Mouse (Mus musculus) megakaryocyte, embryonic 14.5 days (primary cell): ENCODE results near the gene Strbp. TPM values are rescaled to one million over a fixed set of nuclear protein-coding genes. Genes with fewer than 3 reads are reported as not detected.

ENCODE experiments used
- H3K27me3 ChIP-seq: replicated peaks from 2 replicates; pipeline ENCODE3; 2012; ENCODE audit warnings: inconsistent platforms
- H3K36me3 ChIP-seq: replicated peaks from 2 replicates; pipeline ENCODE3; 2012; ENCODE audit warnings: low read length, inconsistent platforms, mixed read lengths
- H3K4me1 ChIP-seq: 2 replicates; pipeline ENCODE4 v1.6.1; 2012; ENCODE audit warnings: inconsistent platforms
- H3K4me3 ChIP-seq: replicated peaks from 2 replicates; pipeline ENCODE3; 2012; ENCODE audit warnings: moderate library complexity, mild to moderate bottlenecking, inconsistent platforms
- H3K9me3 ChIP-seq: 2 replicates; pipeline ENCODE4 v1.6.1; 2012; ENCODE audit warnings: inconsistent platforms
- FLI1 ChIP-seq: IDR thresholded peaks from 2 replicates; pipeline ENCODE4 v1.6.1; 2012; ENCODE audit warnings: low read length, inconsistent platforms, mixed read lengths
- GATA1 ChIP-seq: IDR thresholded peaks from 3 replicates; pipeline ENCODE4 v1.6.1; 2012; ENCODE audit warnings: mixed read lengths, low read length, inconsistent platforms, borderline replicate concordance
- polyA plus RNA-seq: library from polyadenylated mRNA; stranded (reverse); fragments of >175 nt; gene quantifications from 2 replicates; pipeline ENCODE4 v1.2.3, GENCODE M21; 2012; ENCODE audit warnings: low replicate concordance; ENCODE audit not compliant: insufficient read depth

The Strbp gene
- polyA plus RNA-seq, 1 experiment: 3.3 TPM

DNA sequence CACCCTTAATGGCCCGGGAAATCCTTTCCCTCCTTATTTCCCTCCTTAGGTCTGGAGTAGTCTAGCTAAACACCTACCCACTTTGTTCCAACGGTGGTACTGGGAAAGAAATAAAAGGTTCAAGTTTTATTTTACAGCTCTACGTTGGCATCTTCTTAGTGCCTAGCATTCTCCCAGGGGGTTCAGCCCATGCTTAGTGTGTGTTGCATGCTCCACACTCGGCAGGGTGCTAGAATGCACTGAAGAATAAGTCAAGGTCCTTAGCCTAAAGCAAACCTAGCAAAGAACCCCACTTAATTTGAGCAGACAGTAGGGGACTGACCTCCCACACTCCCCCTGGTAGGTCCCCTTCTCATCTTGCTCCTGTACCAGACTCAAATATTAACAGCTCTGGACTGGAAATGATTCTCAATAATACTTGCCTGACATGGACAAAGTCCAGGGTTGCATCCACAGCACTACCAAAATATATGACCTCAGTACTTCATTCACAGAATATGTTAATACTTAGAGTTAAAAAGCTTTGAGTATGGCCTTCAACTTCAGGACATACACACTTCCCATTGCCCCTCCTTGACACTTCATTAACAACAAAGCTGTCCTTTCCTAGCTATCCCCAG, 592 bp upstream of the Strbp start:
- H3K9me3 ChIP-seq: no peaks in the 10 kb centered on the region
- no peak for TF ChIP-seq GATA1
- TF ChIP-seq FLI1: no peak
- H3K36me3 ChIP-seq: no peaks in the 10 kb centered on the region
- H3K4me1 ChIP-seq: peaks cover 44% of the 10 kb centered on the region
- peaks cover 30% of the 10 kb centered on the region for H3K27me3 ChIP-seq
- peak overlapping the region; percentile 97 for H3K4me3 ChIP-seq

DNA sequence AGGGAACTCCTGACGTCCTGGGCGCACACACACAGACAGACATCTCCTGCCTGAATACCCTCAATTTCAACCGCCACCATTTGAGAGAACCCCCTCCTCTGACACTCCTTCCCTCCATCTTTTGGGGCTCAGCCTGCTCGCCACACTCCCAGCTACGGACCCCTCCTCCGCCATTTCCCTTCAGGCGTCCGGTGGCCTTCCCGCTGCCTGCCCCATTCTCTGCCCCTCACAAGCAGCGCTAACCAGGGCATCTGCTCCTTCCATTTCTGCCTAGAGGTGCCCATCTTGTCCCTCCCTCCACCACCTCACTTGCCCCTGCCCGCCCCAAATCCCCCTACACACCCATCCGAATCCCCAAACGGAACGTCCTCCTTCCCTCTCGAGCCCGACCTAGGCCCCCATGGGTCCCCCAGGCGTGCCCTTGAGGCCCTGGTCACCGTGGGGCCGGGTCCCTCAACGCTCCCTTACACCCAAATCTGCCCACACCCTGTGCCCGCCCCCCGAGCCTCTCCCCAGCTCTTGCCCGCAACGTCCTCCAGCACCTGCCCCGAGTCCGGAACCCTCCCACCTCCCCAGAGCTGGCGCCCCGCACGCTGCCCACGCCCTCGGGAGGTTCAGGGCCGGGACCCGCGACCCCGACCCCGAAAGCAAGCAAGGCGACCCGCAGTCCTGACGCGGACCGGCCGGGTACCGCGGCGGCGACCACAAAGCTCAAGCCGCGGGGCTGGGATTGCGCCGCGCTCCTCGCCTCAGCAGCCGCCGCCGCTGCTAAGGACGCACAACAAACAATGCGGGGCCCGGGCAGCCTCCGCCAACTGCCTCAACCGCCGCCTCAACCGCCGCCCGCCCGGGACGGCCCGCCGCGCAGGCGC, 1.1 kb downstream of the Strbp start:
- Histone ChIP-seq H3K27me3 (peaks cover 23% of the 10 kb centered on the region), H3K9me3 (no peaks in the 10 kb centered on the region), H3K4me1 (peaks cover 37% of the 10 kb centered on the region), H3K36me3 (no peaks in the 10 kb centered on the region), H3K4me3 (peak overlapping the region; percentile 97)
- no peak for TF ChIP-seq FLI1
- no peak for TF ChIP-seq GATA1

DNA sequence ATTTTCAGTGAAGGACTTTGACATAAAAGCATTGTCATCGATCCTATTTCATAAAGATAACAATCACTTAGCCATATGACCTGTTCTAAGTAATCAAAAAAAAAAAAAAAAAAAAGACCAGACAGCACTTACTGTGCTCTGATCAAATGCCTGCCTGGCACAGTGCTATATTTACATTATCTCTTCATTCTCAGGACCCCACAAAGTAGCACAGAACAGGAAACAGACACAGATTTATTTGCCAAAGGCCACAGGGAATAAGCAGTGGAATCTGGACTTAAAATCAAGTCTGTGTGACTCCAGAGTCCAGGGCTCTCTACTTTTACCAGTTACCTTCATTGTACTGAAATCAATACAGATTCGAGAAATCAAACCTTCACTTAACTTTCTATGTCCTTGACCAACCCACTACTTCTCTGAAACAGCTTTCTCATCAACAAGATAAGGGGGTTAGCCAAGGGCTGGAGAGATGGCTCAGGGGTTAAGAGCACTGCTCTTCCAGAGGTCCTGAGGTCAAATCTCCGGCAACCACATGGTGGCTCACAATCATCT, 14.5 kb downstream of the Strbp start:
- Histone ChIP-seq H3K27me3 (no peaks in the 10 kb centered on the region), H3K4me3 (no peak overlapping the region), H3K4me1 (peaks cover 3% of the 10 kb centered on the region; the same call in 1 of the 2 replicates), H3K9me3 (peaks cover 4% of the 10 kb centered on the region), H3K36me3 (peaks cover 3% of the 10 kb centered on the region)
- TF ChIP-seq FLI1: no peak
- TF ChIP-seq GATA1: no peak

DNA sequence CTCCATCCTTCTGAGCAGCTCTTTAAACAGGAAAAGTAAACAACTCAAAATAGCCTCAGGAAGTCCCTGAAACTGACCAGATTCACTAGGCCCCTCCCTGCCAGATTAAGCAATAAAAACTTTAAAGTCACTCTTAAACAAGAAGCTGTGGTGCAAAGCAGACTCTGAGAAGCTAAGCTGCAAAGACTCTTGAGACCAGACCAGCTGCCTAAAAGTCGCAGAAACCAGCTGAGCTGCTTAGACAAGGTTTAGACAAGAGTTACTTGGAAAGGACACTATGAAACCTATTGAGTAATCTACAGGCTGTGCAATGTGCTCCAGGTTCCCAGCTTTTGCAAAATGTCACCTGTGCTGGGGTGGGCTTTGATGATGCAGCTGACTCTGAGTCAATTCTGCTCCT, 16.6 kb downstream of the Strbp start:
- TF ChIP-seq FLI1 (no peak), GATA1 (no peak)

DNA sequence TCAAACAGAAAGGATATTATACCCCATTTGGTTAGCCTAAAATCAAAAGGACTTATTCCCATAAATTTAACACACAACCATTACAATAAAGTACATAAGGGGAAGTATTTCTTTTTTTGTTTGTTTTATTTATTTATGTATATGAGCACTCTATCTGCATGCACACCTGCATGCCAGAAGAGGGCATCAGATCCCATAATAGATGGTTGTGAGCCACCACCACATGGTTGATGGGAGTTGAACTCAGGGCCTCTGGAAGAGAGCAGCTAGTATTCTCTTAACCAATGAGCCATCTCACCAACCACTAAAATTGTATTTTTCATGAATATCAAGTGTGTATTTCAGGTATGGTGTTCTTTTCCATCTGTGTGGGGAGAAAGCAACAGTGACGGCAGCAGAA, 18.8 kb downstream of the Strbp start:
- no peak overlapping the region for H3K4me3 ChIP-seq
- H3K36me3 ChIP-seq: peaks cover 3% of the 10 kb centered on the region
- TF ChIP-seq FLI1 (no peak), GATA1 (no peak)
- peaks cover 4% of the 10 kb centered on the region for H3K9me3 ChIP-seq
- no peaks in the 10 kb centered on the region for H3K27me3 ChIP-seq
- H3K4me1 ChIP-seq: peaks cover 3% of the 10 kb centered on the region; the same call in 1 of the 2 replicates

More for the DNA sequence above, 16.6 kb downstream of the Strbp start:
- Histone ChIP-seq H3K4me1 (peaks cover 3% of the 10 kb centered on the region; the same call in 1 of the 2 replicates), H3K27me3 (no peaks in the 10 kb centered on the region), H3K36me3 (peaks cover 3% of the 10 kb centered on the region), H3K4me3 (no peak overlapping the region), H3K9me3 (peaks cover 4% of the 10 kb centered on the region)

DNA sequence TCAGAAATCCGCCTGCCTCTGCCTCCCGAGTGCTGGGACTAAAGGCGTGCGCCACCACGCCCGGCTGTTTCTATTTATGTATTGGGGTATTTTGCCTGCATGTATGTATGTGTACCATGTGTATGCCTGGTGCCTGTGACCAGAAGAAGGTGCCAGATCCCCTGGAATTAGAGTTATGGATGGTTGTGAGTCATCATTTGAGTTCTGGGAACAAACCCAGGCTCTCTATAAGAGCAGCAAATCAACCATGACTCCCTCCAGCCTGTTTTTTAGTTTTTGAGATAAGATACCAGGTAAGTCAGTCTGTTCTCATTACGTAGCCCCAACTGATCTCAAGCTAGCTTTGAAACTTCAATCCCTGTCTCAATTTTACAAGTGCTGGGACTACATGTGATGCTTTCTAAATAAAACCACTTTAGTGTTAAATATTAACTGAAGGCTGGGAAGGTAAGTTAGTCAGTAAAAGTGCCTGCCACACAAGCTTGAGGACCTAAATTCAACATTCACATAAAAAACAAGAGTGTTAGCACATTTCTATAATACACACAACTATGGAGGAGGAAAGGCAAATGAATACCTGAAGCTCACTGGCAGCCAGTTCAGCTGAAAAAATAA, 21.4 kb downstream of the Strbp start:
- peaks cover 3% of the 10 kb centered on the region for H3K36me3 ChIP-seq
- TF ChIP-seq FLI1: no peak
- TF ChIP-seq GATA1: no peak

DNA sequence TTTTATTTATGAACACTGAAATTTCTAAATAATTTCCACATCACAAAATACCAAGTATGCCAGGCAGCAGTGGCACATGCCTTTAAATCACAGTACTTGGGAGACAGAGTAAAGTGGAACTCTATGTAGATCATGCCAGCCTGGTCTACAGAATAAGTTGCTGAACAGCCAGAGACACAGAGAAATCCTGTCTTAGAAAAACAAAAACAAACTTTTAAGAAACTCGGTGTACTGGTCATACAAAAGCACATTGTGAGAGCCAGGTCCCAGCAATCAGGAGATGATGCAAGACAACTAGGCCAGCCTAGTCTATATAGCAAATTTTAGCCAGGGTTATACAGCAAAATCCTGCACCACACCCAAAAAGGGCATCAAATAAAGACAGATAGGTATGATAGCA, 52.6 kb downstream of the Strbp start:
- Histone ChIP-seq H3K4me3 (no peak overlapping the region), H3K36me3 (no peaks in the 10 kb centered on the region), H3K27me3 (no peaks in the 10 kb centered on the region), H3K4me1 (peaks cover 15% of the 10 kb centered on the region), H3K9me3 (no peaks in the 10 kb centered on the region)
- TF ChIP-seq FLI1: no peak
- TF ChIP-seq GATA1: no peak

More for the DNA sequence above, 21.4 kb downstream of the Strbp start:
- no peak overlapping the region for H3K4me3 ChIP-seq
- peaks cover 4% of the 10 kb centered on the region for H3K9me3 ChIP-seq
- no peaks in the 10 kb centered on the region for H3K27me3 ChIP-seq
- H3K4me1 ChIP-seq: peaks cover 3% of the 10 kb centered on the region; the same call in 1 of the 2 replicates

DNA sequence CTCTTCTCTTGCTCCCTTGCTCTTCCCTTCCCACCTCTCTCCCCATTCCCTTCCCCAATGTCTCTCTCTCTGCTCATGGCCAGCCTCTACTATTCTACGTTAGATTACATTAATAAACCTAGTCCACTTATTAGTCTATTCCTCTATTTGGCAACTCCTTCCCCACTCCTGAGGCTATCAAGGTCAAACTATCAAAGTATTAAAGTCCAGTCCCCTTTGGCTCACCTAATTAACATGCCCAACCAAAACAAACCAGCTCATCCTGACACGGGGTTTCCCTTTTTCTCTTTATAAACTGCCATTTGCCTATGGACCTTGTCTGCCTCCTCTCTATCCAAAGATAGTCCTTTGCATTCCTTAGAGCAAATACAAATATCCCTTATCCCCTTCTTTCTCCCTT, 54.1 kb downstream of the Strbp start:
- Histone ChIP-seq H3K4me1 (peaks cover 12% of the 10 kb centered on the region), H3K27me3 (no peaks in the 10 kb centered on the region), H3K9me3 (no peaks in the 10 kb centered on the region), H3K36me3 (no peaks in the 10 kb centered on the region), H3K4me3 (peak overlapping the region; percentile 38)
- TF ChIP-seq FLI1 (no peak), GATA1 (no peak)

DNA sequence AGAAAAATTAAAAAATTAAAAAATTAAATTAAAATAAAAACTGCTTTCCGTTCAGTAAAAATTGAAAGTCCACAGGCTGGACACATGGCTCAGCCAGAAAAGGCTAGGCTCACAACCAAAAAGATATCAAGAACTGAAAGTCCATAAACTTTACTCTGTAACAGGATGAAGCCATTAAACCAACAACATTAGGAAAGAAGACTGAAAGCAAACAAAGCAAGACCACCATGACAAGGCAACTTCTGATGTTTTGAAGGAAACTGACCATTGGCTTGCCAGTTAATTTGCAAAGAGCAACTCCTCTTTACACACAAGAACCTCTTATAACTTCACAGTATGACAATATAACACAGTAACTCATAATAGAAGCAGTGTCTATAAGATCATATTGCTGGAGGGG, 54.7 kb downstream of the Strbp start:
- H3K9me3 ChIP-seq: no peaks in the 10 kb centered on the region
- H3K4me1 ChIP-seq: peaks cover 12% of the 10 kb centered on the region
- H3K27me3 ChIP-seq: no peaks in the 10 kb centered on the region
- H3K36me3 ChIP-seq: no peaks in the 10 kb centered on the region
- no peak overlapping the region for H3K4me3 ChIP-seq
- TF ChIP-seq FLI1: no peak
- TF ChIP-seq GATA1: no peak

DNA sequence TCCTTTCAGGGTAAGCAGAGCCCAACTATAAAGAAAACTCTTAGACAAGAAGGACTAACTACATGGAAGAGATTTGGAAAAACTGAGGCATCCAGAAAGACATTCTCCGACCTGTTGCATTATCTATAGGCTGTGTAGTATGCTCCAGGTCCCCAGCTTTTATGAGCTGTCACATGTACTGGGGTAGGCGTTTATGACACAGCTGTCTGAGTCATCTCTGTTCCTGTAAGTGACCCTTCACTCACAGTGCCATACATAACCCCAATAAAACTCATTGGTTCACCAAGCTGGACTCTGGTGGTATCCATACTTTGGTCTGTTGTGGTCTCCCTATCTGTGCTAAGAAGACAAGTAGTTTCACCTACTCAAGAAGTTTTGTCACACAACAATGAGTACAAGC, 80.3 kb downstream of the Strbp start:
- no peaks in the 10 kb centered on the region for H3K9me3 ChIP-seq
- peaks cover 4% of the 10 kb centered on the region; the same call in 1 of the 2 replicates for H3K4me1 ChIP-seq
- peaks cover 18% of the 10 kb centered on the region for H3K36me3 ChIP-seq
- TF ChIP-seq GATA1: no peak
- TF ChIP-seq FLI1: no peak
- no peak overlapping the region for H3K4me3 ChIP-seq
- H3K27me3 ChIP-seq: no peaks in the 10 kb centered on the region
